Mouse (Mus musculus): ENCODE data around the gene Tgm2. TPM values are rescaled to one million over a fixed set of nuclear protein-coding genes. Genes with fewer than 3 reads are reported as not detected.

Tgm2 gene
- polyA plus RNA-seq, 2 experiments = 6.9 to 12.1 TPM

GRCm38 (mm10) chr2:158138778-158139177 lies 7.5 kb downstream of the Tgm2 start:
- no peak for ATAC-seq (ENCODE audit: low FRiP score, low read depth)
- Histone ChIP-seq H3K9ac (ENCODE audit: low read depth, low read length, severe bottlenecking) (no peak overlapping the region), H3K4me2 (replicated peaks; ENCODE audit: low read depth, low read length, severe bottlenecking) (no peak overlapping the region), H3K4me1 (ENCODE audit: control insufficient read depth, insufficient read depth, low read length) (peaks cover 18% of the 10 kb centered on the region), H3K27me3 (ENCODE audit: control insufficient read depth, insufficient read depth, low read length) (no peaks in the 10 kb centered on the region), H3K27ac (replicated peaks; ENCODE audit: low read depth, low read length) (no peak overlapping the region), H3K36me3 (ENCODE audit: control insufficient read depth, insufficient read depth, low read length) (no peaks in the 10 kb centered on the region), H3K9me3 (ENCODE audit: control insufficient read depth, low read length) (no peaks in the 10 kb centered on the region), H3K4me3 (replicated peaks; ENCODE audit: low read length) (no peak overlapping the region)
- 94% methylated on average over 9 of the region's 9 CpGs for WGBS
- no peak for DNase-seq (ENCODE audit: low spot score)
- TF ChIP-seq POLR2A (IDR thresholded peaks at IDR 0.05; ENCODE audit: borderline replicate concordance, extremely low read depth, insufficient read depth, insufficient read length) = no peak

- no peaks in the 10 kb centered on the region for H3K27me3 ChIP-seq (ENCODE audit: control insufficient read depth, insufficient read depth, low read length)
- DNase-seq (ENCODE audit: low spot score) (no peak), ATAC-seq (ENCODE audit: low FRiP score, low read depth) (no peak)
- H3K27ac ChIP-seq (replicated peaks; ENCODE audit: low read depth, low read length) = no peak overlapping the region
- TF ChIP-seq POLR2A (IDR thresholded peaks at IDR 0.05; ENCODE audit: borderline replicate concordance, extremely low read depth, insufficient read depth, insufficient read length) = no peak
- no peak overlapping the region for H3K4me3 ChIP-seq (replicated peaks; ENCODE audit: low read length)
- H3K9me3 ChIP-seq (ENCODE audit: control insufficient read depth, low read length) = no peaks in the 10 kb centered on the region
- H3K4me1 ChIP-seq (ENCODE audit: control insufficient read depth, insufficient read depth, low read length) = peaks cover 18% of the 10 kb centered on the region
- 89% methylated on average over 12 of the region's 12 CpGs for WGBS
- H3K36me3 ChIP-seq (ENCODE audit: control insufficient read depth, insufficient read depth, low read length) = no peaks in the 10 kb centered on the region
- no peak overlapping the region for H3K4me2 ChIP-seq (replicated peaks; ENCODE audit: low read depth, low read length, severe bottlenecking)
- no peak overlapping the region for H3K9ac ChIP-seq (ENCODE audit: low read depth, low read length, severe bottlenecking)
Measured at GRCm38 (mm10) chr2:158137771-158138170, 8.5 kb downstream of the Tgm2 start.

GRCm38 (mm10) chr2:158136205-158136604 lies 10.0 kb downstream of the Tgm2 start:
- Histone ChIP-seq H3K27me3 (ENCODE audit: control insufficient read depth, insufficient read depth, low read length) (no peaks in the 10 kb centered on the region), H3K4me3 (replicated peaks; ENCODE audit: low read length) (no peak overlapping the region), H3K27ac (replicated peaks; ENCODE audit: low read depth, low read length) (no peak overlapping the region), H3K4me2 (replicated peaks; ENCODE audit: low read depth, low read length, severe bottlenecking) (no peak overlapping the region), H3K9me3 (ENCODE audit: control insufficient read depth, low read length) (no peaks in the 10 kb centered on the region), H3K4me1 (ENCODE audit: control insufficient read depth, insufficient read depth, low read length) (peaks cover 18% of the 10 kb centered on the region), H3K9ac (ENCODE audit: low read depth, low read length, severe bottlenecking) (no peak overlapping the region), H3K36me3 (ENCODE audit: control insufficient read depth, insufficient read depth, low read length) (no peaks in the 10 kb centered on the region)
- 32% methylated on average over 7 of the region's 7 CpGs for WGBS
- TF ChIP-seq POLR2A (IDR thresholded peaks at IDR 0.05; ENCODE audit: borderline replicate concordance, extremely low read depth, insufficient read depth, insufficient read length) = no peak
- no peak for ATAC-seq (ENCODE audit: low FRiP score, low read depth)
- no peak for DNase-seq (ENCODE audit: low spot score)

- Histone ChIP-seq H3K4me2 (replicated peaks; ENCODE audit: low read depth, low read length, severe bottlenecking) (no peak overlapping the region), H3K9me3 (ENCODE audit: control insufficient read depth, low read length) (no peaks in the 10 kb centered on the region), H3K36me3 (ENCODE audit: control insufficient read depth, insufficient read depth, low read length) (no peaks in the 10 kb centered on the region), H3K27me3 (ENCODE audit: control insufficient read depth, insufficient read depth, low read length) (no peaks in the 10 kb centered on the region), H3K27ac (replicated peaks; ENCODE audit: low read depth, low read length) (no peak overlapping the region), H3K9ac (ENCODE audit: low read depth, low read length, severe bottlenecking) (no peak overlapping the region), H3K4me3 (replicated peaks; ENCODE audit: low read length) (no peak overlapping the region), H3K4me1 (ENCODE audit: control insufficient read depth, insufficient read depth, low read length) (peaks cover 4% of the 10 kb centered on the region)
- ATAC-seq (ENCODE audit: low FRiP score, low read depth) (no peak), DNase-seq (ENCODE audit: low spot score) (no peak)
- WGBS = 63% methylated on average over 6 of the region's 6 CpGs
- TF ChIP-seq POLR2A (IDR thresholded peaks at IDR 0.05; ENCODE audit: borderline replicate concordance, extremely low read depth, insufficient read depth, insufficient read length) = no peak
Measured at GRCm38 (mm10) chr2:158133050-158133449, 13.2 kb downstream of the Tgm2 start.

GRCm38 (mm10) chr2:158132320-158132719 lies 13.9 kb downstream of the Tgm2 start:
- no peaks in the 10 kb centered on the region for H3K9me3 ChIP-seq (ENCODE audit: control insufficient read depth, low read length)
- H3K4me2 ChIP-seq (replicated peaks; ENCODE audit: low read depth, low read length, severe bottlenecking) = no peak overlapping the region
- H3K4me3 ChIP-seq (replicated peaks; ENCODE audit: low read length) = no peak overlapping the region
- H3K4me1 ChIP-seq (ENCODE audit: control insufficient read depth, insufficient read depth, low read length) = peaks cover 4% of the 10 kb centered on the region
- H3K27ac ChIP-seq (replicated peaks; ENCODE audit: low read depth, low read length) = no peak overlapping the region
- no peak for TF ChIP-seq POLR2A (IDR thresholded peaks at IDR 0.05; ENCODE audit: borderline replicate concordance, extremely low read depth, insufficient read depth, insufficient read length)
- H3K27me3 ChIP-seq (ENCODE audit: control insufficient read depth, insufficient read depth, low read length) = no peaks in the 10 kb centered on the region
- no peaks in the 10 kb centered on the region for H3K36me3 ChIP-seq (ENCODE audit: control insufficient read depth, insufficient read depth, low read length)
- DNase-seq (ENCODE audit: low spot score) = no peak
- 85% methylated on average over 10 of the region's 10 CpGs for WGBS
- H3K9ac ChIP-seq (ENCODE audit: low read depth, low read length, severe bottlenecking) = no peak overlapping the region
- ATAC-seq (ENCODE audit: low FRiP score, low read depth) = no peak
